Mouse (Mus musculus) fibroblast of lung, adult 2 months (primary cell): Measurements from ENCODE around the gene Reln.

Experiments
- DNase-seq: peaks from one replicate; pipeline ENCODE4 v3.0.0-alpha.2; 2011; ENCODE audit warnings: low read depth

Reln gene

GRCm38 (mm10) chr5:21931151-21931550, 413.4 kb downstream of the Reln start:
- no peak for DNase-seq

DNA sequence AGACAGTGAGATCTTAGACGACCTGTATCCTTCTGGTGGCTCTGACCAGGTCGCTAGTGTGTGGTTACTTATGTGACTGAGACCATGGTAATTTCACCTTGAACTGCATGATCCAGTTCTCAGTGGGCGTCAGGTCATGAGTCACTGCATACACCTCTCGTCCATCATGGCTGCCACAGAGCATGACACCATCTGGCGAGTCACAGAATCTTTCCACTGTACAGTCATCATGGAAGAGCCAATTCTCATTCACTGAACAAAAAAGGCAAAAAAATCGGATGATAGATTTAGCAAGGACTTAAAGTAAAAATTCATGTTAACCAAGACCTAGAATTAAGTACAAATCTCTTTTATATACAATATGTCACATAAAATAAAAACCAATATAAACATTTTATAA, 424.2 kb downstream of the Reln start:
- no peak for DNase-seq

GRCm38 (mm10) chr5:21919281-21919780, 425.2 kb downstream of the Reln start:
- DNase-seq = no peak

GRCm38 (mm10) chr5:21915973-21916372, 428.5 kb downstream of the Reln start:
- no peak for DNase-seq

- DNase-seq = no peak
These were observed 429.7 kb downstream of the Reln start for GRCm38 (mm10) chr5:21914776-21915175.

DNA sequence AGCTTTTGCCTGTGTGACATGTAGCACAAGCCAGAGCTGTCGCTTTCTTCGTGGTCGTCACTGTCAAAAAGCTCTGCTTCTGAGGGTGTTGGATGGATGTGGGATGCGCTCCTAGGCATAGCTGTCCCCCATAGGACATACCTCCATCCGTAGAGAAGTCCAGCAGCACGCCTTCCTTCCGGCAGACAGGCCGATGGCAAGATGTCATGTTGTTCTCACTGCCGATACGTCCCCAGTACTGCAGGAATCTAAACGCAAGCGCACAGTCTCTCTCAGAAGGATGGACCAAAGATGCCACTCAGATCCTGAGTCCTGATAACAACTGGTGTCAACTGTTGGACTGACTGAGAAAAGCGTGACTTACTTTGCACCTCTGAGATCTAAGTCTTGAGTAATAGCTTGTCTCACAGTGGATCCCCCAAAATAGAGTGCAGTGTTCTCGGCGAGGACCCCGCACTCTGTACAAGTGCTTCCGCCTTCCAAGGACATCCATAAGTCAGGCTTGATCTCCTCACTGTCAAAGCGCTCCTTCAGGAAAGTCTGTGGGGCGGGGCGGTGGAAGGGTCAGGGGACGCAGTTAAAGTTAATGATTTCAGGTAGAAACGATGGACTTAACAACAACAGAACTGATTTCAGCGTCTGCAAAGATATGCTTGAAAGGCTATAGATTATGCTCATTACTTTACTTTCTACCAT, 431.5 kb downstream of the Reln start:
- no peak for DNase-seq

DNA sequence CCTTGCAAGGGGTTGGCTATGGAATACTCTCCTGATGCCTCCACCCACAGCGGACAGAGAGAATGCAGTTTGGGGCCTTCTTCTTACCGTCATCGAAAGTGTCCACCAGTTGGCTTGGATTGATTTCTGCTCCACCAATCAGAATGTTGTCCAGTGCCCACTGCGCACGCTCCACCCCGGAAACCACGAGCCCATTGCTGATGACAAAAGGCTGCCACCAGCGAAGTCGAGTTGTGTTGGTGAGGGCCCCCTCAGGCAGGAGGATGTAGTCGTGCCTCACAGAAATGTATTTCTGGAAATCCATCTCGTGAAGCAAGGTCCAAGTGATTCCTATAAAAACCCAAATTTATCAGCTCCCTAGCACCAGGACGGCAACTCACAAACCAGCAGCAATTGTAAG, 433.8 kb downstream of the Reln start:
- DNase-seq = no peak

DNA sequence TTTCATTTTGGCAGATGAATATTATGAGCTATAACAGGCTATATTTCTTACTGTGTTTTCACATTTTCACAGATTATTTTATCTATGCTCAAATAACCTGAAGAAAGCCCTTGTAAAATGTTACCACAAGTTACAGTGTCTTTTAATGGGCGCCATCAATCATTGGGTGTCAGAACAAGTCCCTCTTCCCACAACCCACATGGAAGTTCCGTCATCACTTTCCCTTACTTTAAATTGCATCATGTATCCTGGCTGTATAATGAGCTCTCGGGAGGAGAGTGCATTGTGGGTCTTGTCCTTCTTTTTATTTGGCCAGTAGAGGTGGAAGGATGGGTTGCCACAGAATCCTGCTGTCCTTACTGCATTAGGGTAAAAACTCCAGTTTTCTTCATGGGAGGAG, 434.8 kb downstream of the Reln start:
- DNase-seq = no peak

GRCm38 (mm10) chr5:21901411-21901810, 443.1 kb downstream of the Reln start:
- no peak for DNase-seq

DNA sequence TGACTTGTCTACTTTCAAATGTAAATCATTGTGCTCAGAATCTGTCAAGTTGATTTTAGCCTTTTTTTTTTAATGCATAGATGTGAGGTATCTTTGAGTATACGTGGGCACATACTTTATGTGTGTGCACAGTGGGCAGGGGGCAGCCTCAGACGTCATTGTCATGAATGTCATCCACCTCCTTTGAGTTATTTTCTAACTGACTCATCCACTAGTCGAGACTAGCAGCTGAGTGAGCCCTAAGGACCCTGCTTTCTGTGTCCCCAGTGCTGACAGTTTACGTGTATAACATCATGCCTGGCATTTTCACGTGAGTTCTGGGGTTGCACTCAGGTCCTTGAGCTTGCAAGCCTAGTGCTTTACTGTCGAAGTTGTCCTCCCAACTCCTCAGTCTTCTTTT, 443.6 kb downstream of the Reln start:
- DNase-seq = no peak

GRCm38 (mm10) chr5:21898875-21899274, 445.6 kb downstream of the Reln start:
- no peak for DNase-seq

- DNase-seq = no peak
These were observed 447.9 kb downstream of the Reln start for GRCm38 (mm10) chr5:21896586-21896985.

DNA sequence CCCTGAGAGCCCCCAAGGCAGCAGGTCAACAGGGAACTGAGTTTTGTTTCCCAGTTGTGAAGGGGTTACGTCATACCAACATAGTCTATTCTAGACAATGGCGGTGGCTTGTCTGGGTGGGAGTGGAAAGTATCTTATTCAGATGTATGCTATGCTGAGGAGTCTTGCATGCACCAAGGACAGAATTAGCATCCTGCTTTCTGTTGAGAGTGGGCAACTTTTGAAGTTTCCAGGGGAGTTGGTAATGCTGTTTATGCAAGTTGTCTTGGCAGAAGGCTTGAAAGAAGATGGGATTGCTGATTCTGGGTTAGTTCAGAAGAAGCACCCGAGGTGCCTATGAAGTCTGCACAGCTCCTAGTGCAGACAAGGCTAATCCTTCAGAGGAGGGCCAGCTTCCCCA, 450.3 kb downstream of the Reln start:
- no peak for DNase-seq

GRCm38 (mm10) chr5:21866750-21867149, 477.8 kb downstream of the Reln start:
- DNase-seq = no peak

GRCm38 (mm10) chr5:21866311-21866712, 478.2 kb downstream of the Reln start:
- no peak for DNase-seq

GRCm38 (mm10) chr5:21865346-21866107, 479.0 kb downstream of the Reln start, which contains the start of gene Slc26a5:
Gene Slc26a5, minus strand, starts transcription at chr5:21865604.
- no peak for DNase-seq

GRCm38 (mm10) chr5:21858653-21859052, 485.8 kb downstream of the Reln start:
- no peak for DNase-seq

GRCm38 (mm10) chr5:21851679-21852340, 492.7 kb downstream of the Reln start:
- no peak for DNase-seq

DNA sequence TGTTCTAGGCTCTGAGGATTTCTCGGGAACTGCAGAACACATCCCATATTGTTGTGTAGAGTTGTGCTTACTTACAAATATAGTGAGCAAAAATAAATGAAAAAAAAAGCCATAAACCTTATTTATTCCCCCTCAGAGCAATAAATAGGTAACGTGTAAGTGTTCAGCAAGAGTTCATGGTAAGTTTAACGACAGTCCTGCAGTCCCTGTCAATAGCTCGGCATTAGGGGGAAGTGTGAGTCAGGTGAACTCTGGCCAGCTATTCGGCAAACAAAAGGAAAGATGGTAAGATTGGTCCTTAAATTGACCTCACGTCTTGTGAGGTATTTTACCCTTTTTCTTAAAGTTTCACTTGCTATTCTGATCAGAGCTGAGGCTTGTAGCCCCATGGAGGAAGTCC, 497.1 kb downstream of the Reln start:
- DNase-seq = no peak

- no peak for DNase-seq
These were observed 497.7 kb downstream of the Reln start for GRCm38 (mm10) chr5:21846616-21847290.

GRCm38 (mm10) chr5:21844676-21845075, 499.8 kb downstream of the Reln start:
- no peak for DNase-seq
